In genomic region chr8:70302358-70302890, GRCm38 (mm10) we compare ENCODE assay signal across 8 mouse cellular contexts. TPM values are rescaled to one million over a fixed set of nuclear protein-coding genes. Genes with fewer than 3 reads are reported as not detected.
DNase-seq lines count a peak whose midpoint lies in the region; ATAC-seq and TF ChIP-seq lines count a peak whose summit lies in the region.

Ddx49 (minus strand) TSS chr8:70302489.
Cope (plus strand) TSS chr8:70302518.

- peak within 1 kb of the TSS; percentile 96 for H3K4me3 ChIP-seq in heart, embryonic 12.5 days
- peak within 1 kb of the TSS; percentile 94 for H3K4me3 ChIP-seq in kidney, postnatal 0 days (replicated peaks; ENCODE audit: low read depth, low read length)
- H3K4me3 ChIP-seq in liver, embryonic 11.5 days (ENCODE audit: low read depth, low read length): peak within 1 kb of the TSS; percentile 93
- peak within 1 kb of the TSS; percentile 54 for H3K4me3 ChIP-seq in stomach, embryonic 14.5 days (ENCODE audit: low read depth, low read length)

- ATAC-seq in erythroid progenitor cell, adult 5-6 weeks (replicated peaks; ENCODE audit: low FRiP score, poor library complexity, severe bottlenecking): peak; percentile 93
- peak; percentile 90 for ATAC-seq in heart, embryonic 12.5 days (ENCODE audit: insufficient number of reproducible peaks, low FRiP score)
- ATAC-seq in kidney, postnatal 0 days (replicated peaks; ENCODE audit: low FRiP score, low read depth): peak; percentile 85
- ATAC-seq in liver, embryonic 11.5 days (replicated peaks; ENCODE audit: low FRiP score): peak; percentile 89
- peak; percentile 94 for ATAC-seq in stomach, embryonic 14.5 days (ENCODE audit: insufficient number of reproducible peaks, insufficient read depth, low FRiP score, low read depth)

- under 1% methylated on average over 40 of the region's 40 CpGs for WGBS in heart, embryonic 12.5 days
- WGBS in kidney, postnatal 0 days: under 1% methylated on average over 40 of the region's 40 CpGs
- under 1% methylated on average over 40 of the region's 40 CpGs for WGBS in liver, embryonic 11.5 days
- WGBS in stomach, embryonic 14.5 days: under 1% methylated on average over 40 of the region's 40 CpGs

- H3K4me2 ChIP-seq in heart, embryonic 12.5 days: peak within 1 kb of the TSS; percentile 94
- peak within 1 kb of the TSS; percentile 92 for H3K4me2 ChIP-seq in kidney, postnatal 0 days (ENCODE audit: low read length)
- H3K4me2 ChIP-seq in liver, embryonic 11.5 days: peak within 1 kb of the TSS; percentile 93
- H3K4me2 ChIP-seq in stomach, embryonic 14.5 days (replicated peaks; ENCODE audit: low read depth, low read length): peak within 1 kb of the TSS; percentile 80

- H3K27me3 ChIP-seq in heart, embryonic 12.5 days (replicated peaks): no peaks in the 10 kb centered on the region
- no peaks in the 10 kb centered on the region for H3K27me3 ChIP-seq in kidney, postnatal 0 days (ENCODE audit: insufficient read depth, low read length)
- no peaks in the 10 kb centered on the region for H3K27me3 ChIP-seq in liver, embryonic 11.5 days (replicated peaks; ENCODE audit: control insufficient read depth, insufficient read depth, low read length)
- H3K27me3 ChIP-seq in stomach, embryonic 14.5 days (ENCODE audit: control insufficient read depth, insufficient read depth, low read length): no peaks in the 10 kb centered on the region

- peaks cover 25% of the 10 kb centered on the region for H3K4me1 ChIP-seq in heart, embryonic 12.5 days (replicated peaks)
- peaks cover 17% of the 10 kb centered on the region; the same call in 1 of the 2 replicates for H3K4me1 ChIP-seq in kidney, postnatal 0 days (replicated peaks; ENCODE audit: insufficient read depth, low read length)
- peaks cover 11% of the 10 kb centered on the region for H3K4me1 ChIP-seq in liver, embryonic 11.5 days (replicated peaks; ENCODE audit: control insufficient read depth, insufficient read depth, low read length)
- H3K4me1 ChIP-seq in stomach, embryonic 14.5 days (ENCODE audit: control insufficient read depth, insufficient read depth, low read length): peaks cover 9% of the 10 kb centered on the region

- peak within 1 kb of the TSS; percentile 67; the same call in 1 of the 2 replicates for H3K27ac ChIP-seq in heart, embryonic 12.5 days (ENCODE audit: poor library complexity, severe bottlenecking)
- peak within 1 kb of the TSS; percentile 73 for H3K27ac ChIP-seq in kidney, postnatal 0 days
- H3K27ac ChIP-seq in liver, embryonic 11.5 days (ENCODE audit: low read depth, low read length): peak within 1 kb of the TSS; percentile 51
- peak within 1 kb of the TSS; percentile 64 for H3K27ac ChIP-seq in stomach, embryonic 14.5 days (ENCODE audit: low read length)

- peak; percentile 94 for DNase-seq in CD4-positive helper T cell, adult 2 months (ENCODE audit: low read depth, low spot score)
- peak; percentile 92 for DNase-seq in brain, embryonic 18.5 days (ENCODE audit: low read depth, low spot score)
- DNase-seq in kidney, postnatal 0 days (ENCODE audit: low spot score): peak; percentile 93
- DNase-seq in liver, embryonic 11.5 days (ENCODE audit: low spot score): peak; percentile 94
- DNase-seq in naive thymus-derived CD4-positive, alpha-beta T cell, adult 2 months (ENCODE audit: low read depth): peak; percentile 93

- H3K9me3 ChIP-seq in heart, embryonic 12.5 days (replicated peaks): no peaks in the 10 kb centered on the region
- no peaks in the 10 kb centered on the region for H3K9me3 ChIP-seq in kidney, postnatal 0 days (replicated peaks; ENCODE audit: low read length)
- no peaks in the 10 kb centered on the region for H3K9me3 ChIP-seq in liver, embryonic 11.5 days (ENCODE audit: control insufficient read depth, low read length)
- H3K9me3 ChIP-seq in stomach, embryonic 14.5 days (ENCODE audit: control insufficient read depth, low read depth, low read length): no peaks in the 10 kb centered on the region

- H3K36me3 ChIP-seq in heart, embryonic 12.5 days: peaks cover 60% of the 10 kb centered on the region
- H3K36me3 ChIP-seq in kidney, postnatal 0 days (ENCODE audit: insufficient read depth, low read length): peaks cover 33% of the 10 kb centered on the region
- H3K36me3 ChIP-seq in liver, embryonic 11.5 days (ENCODE audit: control insufficient read depth, insufficient read depth, low read length): peaks cover 24% of the 10 kb centered on the region
- H3K36me3 ChIP-seq in stomach, embryonic 14.5 days (ENCODE audit: control insufficient read depth, insufficient read depth, low read length): peaks cover 45% of the 10 kb centered on the region

- no peak for TF ChIP-seq CTCF in kidney, postnatal 0 days (IDR thresholded peaks at IDR 0.05; ENCODE audit: low read depth)

- peak within 1 kb of the TSS; percentile 94 for H3K9ac ChIP-seq in heart, embryonic 12.5 days
- peak within 1 kb of the TSS; percentile 86 for H3K9ac ChIP-seq in kidney, postnatal 0 days (ENCODE audit: low read depth, low read length)
- peak within 1 kb of the TSS; percentile 90 for H3K9ac ChIP-seq in liver, embryonic 11.5 days (ENCODE audit: low read depth, low read length)
- H3K9ac ChIP-seq in stomach, embryonic 14.5 days (replicated peaks; ENCODE audit: low read depth, low read length): peak within 1 kb of the TSS; percentile 84

RNA-seq across cellular contexts. Expression of gene Ddx49, which starts in this region (rescaled TPM):
- 2.5 and 9.2 TPM in 2 replicates for total RNA-seq in erythroid progenitor cell, adult 5-6 weeks (2015; ENCODE audit: low replicate concordance)
- 12.5 and 30.4 TPM in 2 replicates for total RNA-seq in erythroid progenitor cell, adult 5-6 weeks (2017; ENCODE audit: low replicate concordance)
- 32.8 and 34.3 TPM in 2 replicates for polyA plus RNA-seq in heart, embryonic 12.5 days (2016; fragmentation: Nextera tagmentation; extraction: Ambion mirVana)
- polyA plus RNA-seq in kidney, postnatal 0 days (2015; fragmentation: Nextera tagmentation; extraction: Ambion mirVana): 41.0 and 43.0 TPM in 2 replicates
- polyA plus RNA-seq in liver, embryonic 11.5 days (2014; fragmentation: Nextera tagmentation; extraction: Ambion mirVana): 56.5 and 59.1 TPM in 2 replicates
- polyA plus RNA-seq in stomach, embryonic 14.5 days (2014; fragmentation: Nextera tagmentation; extraction: Ambion mirVana): 44.3 and 45.0 TPM in 2 replicates

RNA-seq across cellular contexts. Expression of gene Cope, which starts in this region (rescaled TPM):
- total RNA-seq in erythroid progenitor cell, adult 5-6 weeks (2015; ENCODE audit: low replicate concordance): 78.6 and 122 TPM in 2 replicates
- total RNA-seq in erythroid progenitor cell, adult 5-6 weeks (2017; ENCODE audit: low replicate concordance): 16.7 and 51.7 TPM in 2 replicates
- polyA plus RNA-seq in heart, embryonic 12.5 days (2016; fragmentation: Nextera tagmentation; extraction: Ambion mirVana): 251 and 272 TPM in 2 replicates
- polyA plus RNA-seq in kidney, postnatal 0 days (2015; fragmentation: Nextera tagmentation; extraction: Ambion mirVana): 309 and 334 TPM in 2 replicates
- polyA plus RNA-seq in liver, embryonic 11.5 days (2014; fragmentation: Nextera tagmentation; extraction: Ambion mirVana): 281 and 298 TPM in 2 replicates
- 320 and 341 TPM in 2 replicates for polyA plus RNA-seq in stomach, embryonic 14.5 days (2014; fragmentation: Nextera tagmentation; extraction: Ambion mirVana)

Comparison
In these comparisons a context has a peak if more than half of its experiments do, and no peak if none do; other contexts are left out.
1. Peak in every context shown above with its lines: DNase-seq, ATAC-seq, H3K4me3 ChIP-seq and H3K27ac ChIP-seq.